Mouse (Mus musculus): ENCODE data around the gene Serinc3.
A peak's percentile ranks its signal among the peaks of the same experiment; 100 is the strongest.
"Not testable (repeated sequence)": the region's sequence is repeated elsewhere in the genome, so short reads cannot be mapped to it uniquely, and the experiment has no call there.

Serinc3 gene

GRCm38 (mm10) chr2:163644575-163645385 lies at the start of gene Serinc3:
Gene Serinc3, minus strand, starts transcription at chr2:163645131.
- peak; percentile 100 for DNase-seq (ENCODE audit: low read depth)

DNA sequence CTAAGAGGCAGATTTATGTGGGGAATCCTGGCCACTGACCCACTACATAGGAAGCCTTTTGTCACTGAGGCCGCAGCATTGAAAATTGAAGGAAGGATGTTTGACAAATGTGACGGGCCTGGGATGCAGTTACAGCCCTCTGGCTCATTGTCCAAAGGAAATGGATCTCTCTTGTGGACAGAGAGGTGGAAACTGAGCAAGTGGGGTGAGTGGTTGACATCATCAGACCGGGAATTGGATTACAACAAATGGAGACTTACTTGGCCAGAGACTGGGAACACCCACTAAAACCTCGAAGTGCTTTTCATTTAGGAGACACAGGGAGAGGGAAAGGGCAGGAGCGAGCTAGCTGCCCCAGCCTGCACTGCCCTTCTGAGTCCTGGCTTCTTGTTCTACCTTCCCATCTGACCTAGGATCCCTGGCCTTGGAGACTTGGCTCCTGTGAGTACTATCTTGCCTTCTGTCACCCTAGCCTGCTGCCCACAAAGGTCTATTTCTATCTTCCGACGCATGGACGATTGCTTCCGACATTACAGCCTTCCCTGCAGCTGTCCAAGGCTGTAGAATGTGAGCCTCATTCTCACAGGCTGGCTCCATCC lies 48.9 kb upstream of the Serinc3 start:
- no peak for DNase-seq (ENCODE audit: low read depth)

DNA sequence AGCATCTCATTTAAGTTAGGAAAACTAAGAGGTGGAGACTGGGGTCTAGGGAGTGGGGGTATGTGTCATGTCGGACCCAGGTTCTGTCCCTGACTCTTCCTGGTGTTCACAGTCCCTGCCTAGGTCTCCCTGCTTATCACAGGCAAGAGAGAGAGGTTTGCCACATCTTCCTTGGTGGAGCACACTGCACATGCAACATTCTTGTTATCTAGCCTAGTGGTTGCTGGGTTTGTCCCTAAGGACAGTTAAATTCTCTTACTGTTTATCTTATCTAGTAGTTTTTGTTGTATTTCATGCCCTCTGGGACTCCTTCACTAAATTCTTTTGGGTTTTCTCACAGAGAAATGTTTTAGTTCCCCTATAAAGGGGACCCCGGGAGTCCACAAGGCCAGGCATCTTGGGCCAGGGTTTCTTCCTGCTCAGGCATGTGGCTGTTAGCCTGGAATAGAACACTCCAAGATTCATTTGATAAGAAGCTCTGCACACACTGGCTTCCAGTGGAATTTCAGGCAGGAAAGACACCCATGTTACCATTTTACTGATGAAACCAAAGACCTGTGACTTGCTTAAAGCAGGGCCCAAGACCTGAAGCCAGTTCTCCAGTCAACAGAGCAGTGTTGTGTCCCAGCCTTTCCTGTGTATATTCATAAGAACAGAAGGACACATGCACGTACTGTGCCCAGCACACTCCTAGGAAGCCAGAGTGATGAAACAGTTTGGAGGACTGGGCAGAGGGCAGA lies 48.1 kb upstream of the Serinc3 start:
- DNase-seq (ENCODE audit: low read depth): no peak

DNA sequence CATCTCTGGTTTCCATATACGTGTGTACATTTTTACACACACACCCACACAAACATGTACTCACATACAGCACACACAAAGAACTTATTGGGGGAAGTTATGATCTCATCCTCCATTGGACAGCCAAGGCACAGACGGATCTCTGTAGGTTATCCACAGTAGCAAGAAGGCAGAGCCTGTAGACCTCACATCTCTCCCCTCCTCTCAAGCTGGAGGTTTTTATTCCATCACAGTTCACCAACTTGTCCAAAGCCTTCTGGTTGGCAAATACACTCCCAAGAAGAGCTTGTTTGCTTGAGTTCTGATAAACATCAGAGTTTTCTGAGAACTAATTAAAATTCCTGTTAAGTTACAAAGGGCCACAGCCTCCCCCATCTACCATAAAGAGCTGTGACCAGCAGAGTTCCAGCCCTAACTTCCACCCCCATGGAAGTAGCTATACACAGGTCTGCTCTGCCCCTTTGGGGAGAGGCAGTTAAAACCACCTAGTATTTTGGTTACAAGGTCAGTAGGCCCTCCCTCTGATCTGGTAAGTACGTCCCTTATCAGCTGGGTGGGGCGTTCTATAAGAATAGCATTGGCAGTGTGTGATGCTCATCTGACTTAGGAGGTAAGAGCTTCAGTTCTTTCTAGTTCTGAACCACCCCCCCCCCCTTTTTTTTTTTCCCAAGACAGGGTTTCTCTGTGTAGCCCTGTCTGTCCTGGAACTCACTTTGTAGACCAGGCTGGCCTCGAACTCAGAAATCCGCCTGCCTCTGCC lies 47.1 kb upstream of the Serinc3 start:
- no peak for DNase-seq (ENCODE audit: low read depth)

DNA sequence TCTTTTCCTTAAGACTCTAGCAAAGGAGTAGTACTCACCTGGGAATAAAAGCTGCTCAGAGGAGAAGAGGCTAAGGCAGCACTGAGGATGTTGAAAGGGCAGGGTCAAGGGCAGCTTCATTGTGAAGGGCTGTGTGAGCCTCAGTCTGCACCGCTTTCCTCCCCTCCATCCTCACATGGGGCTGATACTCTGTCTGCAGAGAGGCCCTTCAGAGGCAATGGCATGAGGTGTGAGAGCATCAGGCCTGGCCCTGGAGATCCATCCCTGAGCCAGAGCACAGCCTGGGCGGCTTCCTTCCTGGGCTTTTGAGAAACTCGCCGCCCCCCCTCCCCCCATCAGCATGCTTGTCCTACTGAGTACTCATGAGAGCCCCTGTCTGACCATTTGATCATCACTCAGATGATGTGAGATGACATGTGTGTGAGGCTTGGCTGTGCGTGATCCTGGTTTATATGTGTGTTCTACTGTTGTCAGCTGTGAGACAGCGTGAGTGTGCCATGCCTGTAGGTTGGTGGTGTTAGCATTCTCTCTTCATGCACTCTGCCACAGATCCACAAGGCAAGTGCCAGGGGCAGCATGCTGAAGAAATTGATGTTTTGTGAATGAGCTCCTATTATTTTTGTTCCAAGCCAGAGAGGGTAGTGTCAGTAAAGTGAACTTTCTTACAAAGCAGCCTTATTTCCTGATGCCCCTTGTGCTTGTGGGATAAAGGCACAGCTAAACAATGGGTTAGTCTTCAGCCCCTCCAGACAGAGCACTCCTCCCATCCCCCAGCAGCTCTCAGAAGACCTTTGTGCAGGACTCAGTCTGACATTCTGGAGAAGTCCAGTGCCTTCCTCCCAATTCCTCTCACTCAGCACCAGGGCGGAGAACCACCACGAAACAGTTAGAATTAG lies 45.7 kb upstream of the Serinc3 start:
- DNase-seq (ENCODE audit: low read depth): no peak

GRCm38 (mm10) chr2:163689771-163690170 lies 44.8 kb upstream of the Serinc3 start:
- no peak for DNase-seq (ENCODE audit: low read depth)

DNA sequence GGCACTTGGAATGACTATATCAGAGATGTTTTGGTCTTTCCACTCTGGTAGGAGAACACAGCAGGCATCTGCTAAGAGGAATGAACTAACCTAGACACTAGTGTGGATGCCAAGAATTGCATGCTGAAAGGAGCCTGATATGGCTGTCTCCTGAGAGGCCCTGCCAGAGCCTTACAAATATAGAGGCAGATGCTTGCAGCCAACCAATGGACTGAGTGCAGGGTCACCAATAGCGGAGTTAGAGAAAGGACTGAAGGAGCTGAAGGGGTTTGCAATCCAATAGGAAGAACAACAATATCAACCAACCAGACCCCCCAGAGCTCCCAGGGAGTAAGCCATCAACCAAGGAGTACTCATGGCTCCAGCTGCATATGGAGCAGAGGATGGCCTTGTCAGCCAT lies 43.4 kb upstream of the Serinc3 start:
- not testable (repeated sequence) for DNase-seq (ENCODE audit: low read depth)

DNA sequence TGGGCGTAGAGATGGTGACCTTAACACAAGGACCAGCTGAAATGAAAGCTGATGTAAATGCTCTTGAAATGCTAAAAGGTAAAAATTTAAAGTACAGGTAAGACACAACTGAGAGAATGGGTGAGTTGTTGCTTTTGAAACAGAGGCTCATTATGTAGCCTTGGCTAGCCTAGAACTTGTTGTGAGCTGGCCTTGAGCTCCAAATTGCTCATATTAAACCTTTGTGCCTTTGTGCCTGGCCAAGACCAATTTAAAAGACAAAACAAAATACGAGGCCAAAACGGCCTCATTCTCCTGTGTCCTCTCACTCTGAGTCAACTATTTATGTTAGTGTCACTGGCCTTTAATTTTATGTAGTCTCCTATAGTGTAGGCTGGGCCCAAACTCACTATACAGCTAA lies 42.0 kb upstream of the Serinc3 start:
- no peak for DNase-seq (ENCODE audit: low read depth)

DNA sequence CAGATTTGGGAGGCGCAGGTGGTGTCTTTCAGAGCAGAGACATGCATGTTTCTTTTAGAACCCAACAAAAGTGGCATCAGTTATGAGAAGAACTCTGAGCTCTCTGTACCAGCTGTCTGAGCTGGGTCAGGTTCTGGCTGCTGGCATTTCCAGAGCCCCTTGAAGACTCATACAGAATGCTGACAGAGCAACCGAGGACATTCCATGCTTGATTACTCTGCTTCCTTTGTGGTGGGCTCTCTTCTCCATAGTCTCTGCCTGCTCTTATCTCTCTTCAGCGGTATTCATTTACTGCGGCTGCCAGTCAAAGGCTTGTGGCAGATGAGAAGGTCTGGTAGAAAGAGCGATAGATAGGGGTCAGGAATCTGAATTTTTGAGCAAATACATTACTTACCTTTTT lies 41.3 kb upstream of the Serinc3 start:
- no peak for DNase-seq (ENCODE audit: low read depth)

DNA sequence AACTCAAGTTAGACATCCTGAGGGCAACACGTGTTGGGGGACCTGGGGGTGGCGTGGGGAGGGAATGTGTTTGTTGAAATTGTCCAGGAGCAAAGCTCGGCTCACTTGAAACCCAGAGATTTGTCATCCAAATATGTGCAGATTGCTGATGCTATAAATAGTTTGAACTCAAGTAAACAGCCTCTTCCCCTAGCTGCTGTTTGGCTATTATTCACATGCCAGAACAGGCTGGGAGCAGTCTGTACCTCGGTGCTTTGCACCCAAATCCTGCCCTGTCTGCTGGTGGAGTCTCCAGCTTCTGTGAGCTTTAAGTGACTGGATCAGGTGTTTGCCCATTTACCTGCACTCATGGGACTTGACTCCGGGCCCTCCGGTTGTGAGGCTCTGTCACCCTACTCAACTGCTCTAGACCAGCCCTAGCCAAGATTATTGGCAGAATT lies 40.9 kb upstream of the Serinc3 start:
- no peak for DNase-seq (ENCODE audit: low read depth)

DNA sequence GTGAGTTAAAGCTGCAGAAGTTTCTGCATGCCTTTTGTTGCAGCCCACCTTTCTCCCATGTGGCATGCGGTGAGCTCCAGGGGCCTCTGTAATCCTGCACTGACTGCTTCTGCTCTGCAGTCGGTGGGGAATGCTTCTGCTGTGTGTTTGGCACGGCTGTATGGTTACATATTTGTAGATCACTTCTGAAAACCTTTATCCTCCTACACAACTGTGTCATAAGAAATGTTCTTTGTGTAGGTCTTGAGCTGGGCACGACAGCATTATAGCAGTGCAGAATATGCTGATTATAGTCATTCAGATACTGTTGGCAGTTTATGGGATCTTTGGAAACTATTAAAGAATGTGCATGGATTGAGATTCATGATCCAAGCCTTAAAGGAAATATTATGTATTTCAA lies 40.4 kb upstream of the Serinc3 start:
- DNase-seq (ENCODE audit: low read depth): no peak

- no peak for DNase-seq (ENCODE audit: low read depth)
Measured at GRCm38 (mm10) chr2:163682344-163682743, 37.4 kb upstream of the Serinc3 start.

DNA sequence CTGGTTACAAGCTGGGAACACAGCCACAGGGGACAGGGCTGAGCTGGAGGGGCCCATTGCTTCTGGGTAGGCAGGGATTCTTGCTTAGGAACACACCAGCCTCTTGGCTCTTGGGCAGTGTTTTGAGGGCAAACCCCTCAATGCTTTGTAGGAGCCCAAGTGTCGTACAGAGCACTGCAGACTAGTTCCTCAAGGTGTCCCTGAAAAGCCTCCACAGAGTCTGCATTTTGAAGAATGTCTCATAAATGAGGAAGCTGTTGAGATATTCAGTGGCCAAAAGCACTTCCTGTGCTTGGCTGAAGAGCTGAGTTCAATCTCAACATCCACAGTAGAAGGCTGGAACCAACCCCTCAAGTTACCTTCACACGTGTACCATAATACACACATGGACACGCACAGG lies 31.8 kb upstream of the Serinc3 start:
- no peak for DNase-seq (ENCODE audit: low read depth)

DNA sequence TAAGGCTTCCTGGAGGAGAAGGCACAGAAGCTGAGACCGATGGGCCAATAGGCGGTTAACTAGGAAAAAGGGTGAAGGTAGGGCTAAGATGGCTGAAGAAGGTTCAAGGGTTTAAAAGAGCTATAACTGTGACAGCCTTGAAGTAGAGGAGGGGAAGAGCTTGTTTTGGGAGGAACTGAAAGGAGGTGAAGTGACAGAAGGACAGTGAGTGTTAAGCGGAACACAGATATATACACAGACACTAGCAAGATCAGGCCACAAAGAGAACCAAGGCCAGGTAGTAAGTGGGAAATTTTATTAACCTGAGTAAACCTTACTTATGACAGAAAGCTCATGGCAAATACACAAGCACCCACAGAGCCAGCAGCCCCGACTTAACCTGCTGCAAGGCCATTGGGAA lies 31.4 kb upstream of the Serinc3 start:
- no peak for DNase-seq (ENCODE audit: low read depth)

GRCm38 (mm10) chr2:163675662-163676061 lies 30.7 kb upstream of the Serinc3 start:
- DNase-seq (ENCODE audit: low read depth): no peak

DNA sequence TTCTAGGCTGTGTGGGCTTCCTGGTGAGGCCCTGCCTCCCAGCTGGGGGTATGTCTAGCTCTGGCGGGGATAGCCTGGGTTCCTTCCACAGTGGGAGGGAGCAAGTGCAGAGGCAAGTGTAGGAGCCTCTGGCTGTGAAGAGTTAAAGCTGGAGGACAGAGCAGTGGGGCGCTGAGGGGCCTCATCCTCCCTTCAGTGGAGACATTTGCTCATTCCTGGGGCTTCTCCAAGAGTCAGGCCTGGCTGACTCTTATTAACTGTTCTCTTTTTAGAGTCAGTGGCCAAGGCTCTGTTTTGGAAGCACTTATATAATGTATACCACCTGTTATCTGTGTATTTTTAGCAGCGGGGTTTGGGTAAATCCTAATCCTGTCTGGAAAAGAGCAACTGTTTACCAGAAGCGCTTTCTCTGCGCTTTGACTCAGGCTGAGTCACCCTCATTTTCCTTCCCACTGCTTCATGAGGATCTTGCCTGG lies 30.3 kb upstream of the Serinc3 start:
- DNase-seq (ENCODE audit: low read depth): no peak

DNA sequence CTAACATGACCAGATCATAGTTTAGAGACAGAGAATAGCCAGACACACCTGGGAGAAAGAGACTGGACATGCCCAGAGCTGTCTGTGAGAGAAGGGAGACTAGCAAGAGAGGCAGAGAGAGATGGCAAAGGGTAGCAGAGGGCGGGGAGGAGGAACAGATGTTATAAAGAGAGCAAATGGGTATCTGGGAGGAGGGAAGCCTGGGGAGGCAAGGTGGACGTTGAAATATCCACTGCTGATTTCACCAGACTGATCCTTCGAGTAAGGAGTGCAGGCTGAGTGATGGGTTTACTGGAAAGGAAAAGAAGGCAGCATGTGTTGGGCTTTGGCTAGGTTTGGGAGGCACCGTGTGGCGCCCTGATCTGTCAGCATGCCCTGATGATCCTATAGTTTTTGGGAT lies 29.5 kb upstream of the Serinc3 start:
- DNase-seq (ENCODE audit: low read depth): no peak

DNA sequence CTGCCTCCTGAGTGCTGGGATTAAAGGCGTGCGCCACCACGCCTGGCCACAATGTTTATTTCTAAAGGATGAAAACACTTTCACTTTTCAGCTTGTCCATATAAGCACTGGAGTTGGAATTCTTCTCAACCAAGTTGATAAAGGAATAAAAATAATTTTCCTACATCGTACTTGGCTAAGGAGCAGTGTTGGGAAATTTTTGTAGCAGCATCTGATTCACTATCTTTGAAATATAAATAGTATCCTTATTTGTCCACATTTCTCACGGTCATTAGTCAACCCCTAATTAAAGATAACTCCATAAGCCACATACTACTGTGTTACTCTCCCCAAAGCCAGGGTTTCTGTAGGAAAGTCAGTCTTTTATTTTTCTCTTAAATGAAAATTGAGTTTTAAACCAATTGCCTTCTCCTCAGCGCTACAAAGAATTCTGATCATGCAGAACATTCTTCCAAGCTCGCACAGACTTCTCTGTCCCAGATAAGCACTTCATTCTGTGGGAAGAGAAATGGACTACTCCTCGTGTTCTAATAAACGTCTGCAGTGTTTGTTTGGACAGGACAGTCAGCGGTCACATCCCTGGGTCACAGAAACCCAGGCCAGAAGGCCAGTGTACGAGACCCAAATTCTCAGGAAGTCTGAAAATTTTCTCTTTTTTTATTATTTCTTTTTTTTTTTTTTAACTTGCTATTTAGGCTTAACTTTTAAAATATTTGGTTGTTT lies 26.1 kb upstream of the Serinc3 start:
- no peak for DNase-seq (ENCODE audit: low read depth)

DNA sequence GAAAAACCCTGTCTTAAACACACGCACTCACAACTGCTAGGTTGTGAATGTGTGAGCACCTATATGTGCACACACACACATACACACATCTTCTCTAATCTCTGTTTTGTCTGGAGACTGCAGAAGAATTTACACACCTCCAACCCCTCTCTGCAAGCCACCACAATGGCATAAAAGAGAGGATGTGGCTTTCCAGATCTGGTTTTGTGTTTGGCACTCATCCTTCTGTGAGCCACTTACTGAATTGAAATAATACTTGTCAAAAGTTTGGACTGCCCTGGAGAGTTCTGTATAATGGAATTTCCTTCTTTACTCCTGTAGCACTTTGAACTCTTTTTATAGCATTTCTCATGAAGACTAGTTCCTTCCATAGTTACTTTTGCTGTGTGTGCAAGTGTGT lies 22.1 kb upstream of the Serinc3 start:
- peak; percentile 41 for DNase-seq (ENCODE audit: low read depth)

DNA sequence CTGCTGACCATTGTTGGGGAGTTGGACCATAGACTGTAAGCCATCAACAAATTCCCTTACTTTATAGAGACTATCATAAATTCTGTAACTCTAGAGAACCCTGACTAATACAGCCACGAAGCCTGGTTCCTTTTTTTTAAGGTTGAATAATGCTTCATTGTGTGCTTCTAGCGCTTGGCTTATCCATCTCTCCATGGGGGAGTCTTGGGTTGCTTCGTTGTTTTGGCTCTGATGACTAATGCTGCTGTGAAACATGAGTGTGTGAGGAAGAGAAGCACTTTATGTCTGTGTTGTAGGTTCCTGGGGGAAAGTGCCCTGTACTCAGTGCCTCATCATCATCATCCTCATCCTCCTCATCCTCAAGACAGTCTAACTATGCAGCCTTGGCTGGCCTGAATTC lies 19.0 kb upstream of the Serinc3 start:
- no peak for DNase-seq (ENCODE audit: low read depth)

All from naive thymus-derived CD4-positive, alpha-beta T cell, adult 2 months (primary cell).